Mouse (Mus musculus) intestine, embryonic 15.5 days (tissue): ENCODE data around the gene 2310061I04Rik. TPM values are rescaled to one million over a fixed set of nuclear protein-coding genes. Genes with fewer than 3 reads are reported as not detected.
A peak's percentile ranks its signal among the peaks of the same experiment; 100 is the strongest.

Source experiments
- ATAC-seq: fragments of 200-750 bp; cut with Nextera tagmentation; 2 replicates; pipeline ENCODE4 v1.8.0; 2017; ENCODE audit warnings: moderate TSS enrichment, moderate library complexity
- H3K27ac ChIP-seq: fragments of 300-500 bp; sonication (generic); 2 replicates; pipeline ENCODE4 v1.5.1; 2015; ENCODE audit warnings: mild to moderate bottlenecking, inconsistent platforms
- H3K27me3 ChIP-seq: fragments of 300-500 bp; sonication (generic); replicated peaks from 2 replicates; pipeline ENCODE4 v1.6.1; 2015; ENCODE audit warnings: inconsistent platforms
- H3K36me3 ChIP-seq: fragments of 300-500 bp; sonication (generic); 2 replicates; pipeline ENCODE4 v1.6.1; 2015; ENCODE audit warnings: inconsistent platforms
- H3K4me1 ChIP-seq: fragments of 300-500 bp; sonication (generic); replicated peaks from 2 replicates; pipeline ENCODE4 v1.6.1; 2015; ENCODE audit warnings: inconsistent platforms
- H3K4me2 ChIP-seq: fragments of 300-500 bp; sonication (generic); replicated peaks from 2 replicates; pipeline ENCODE4 v1.6.1; 2015; ENCODE audit warnings: mild to moderate bottlenecking, inconsistent platforms
- H3K4me3 ChIP-seq: fragments of 300-500 bp; sonication (generic); replicated peaks from 2 replicates; pipeline ENCODE4 v1.5.1; 2015; ENCODE audit warnings: inconsistent platforms
- H3K9ac ChIP-seq: fragments of 300-500 bp; sonication (generic); 2 replicates; pipeline ENCODE4 v1.6.1; 2015; ENCODE audit warnings: inconsistent platforms
- H3K9me3 ChIP-seq: fragments of 300-500 bp; sonication (generic); 2 replicates; pipeline ENCODE4 v1.6.1; 2016; ENCODE audit warnings: inconsistent platforms
- WGBS: fragments of 180-500 bp; shearing (Covaris S2); methylation state at CpG from one replicate; pipeline ENCODE4 v1.1.7; 2015; 5-methylcytosine and 5-hydroxymethylcytosine counted together
- polyA plus RNA-seq: library from polyadenylated mRNA; unstranded; fragments of >200 nt; fragmentation: Nextera tagmentation; extraction: Ambion mirVana; gene quantifications from 2 replicates; pipeline ENCODE4 v1.2.1, GENCODE M21; 2015

Gene 2310061I04Rik
- polyA plus RNA-seq, 1 experiment from 2014 or later: 25.5 TPM

- Histone ChIP-seq H3K9ac (no peak overlapping the region), H3K4me2 (no peak overlapping the region), H3K4me3 (no peak overlapping the region), H3K27me3 (no peaks in the 10 kb centered on the region), H3K27ac (peak overlapping the region; percentile 95; the same call in 1 of the 2 replicates), H3K4me1 (peaks cover 19% of the 10 kb centered on the region), H3K36me3 (peaks cover 16% of the 10 kb centered on the region), H3K9me3 (no peaks in the 10 kb centered on the region)
- 64% methylated on average over 5 of the region's 5 CpGs for WGBS
- ATAC-seq: no peak
Observed at GRCm38 (mm10) chr17:35920862-35921562, 23.8 kb upstream of the 2310061I04Rik start.

GRCm38 (mm10) chr17:35920384-35920783 is 23.2 kb upstream of the 2310061I04Rik start:
- H3K27me3 ChIP-seq: no peaks in the 10 kb centered on the region
- H3K4me1 ChIP-seq: peaks cover 21% of the 10 kb centered on the region
- no peaks in the 10 kb centered on the region for H3K9me3 ChIP-seq
- no peak overlapping the region for H3K4me3 ChIP-seq
- peak overlapping the region; percentile 95 for H3K27ac ChIP-seq
- ATAC-seq: no peak
- WGBS: 42% methylated on average over 1 of the region's 1 CpGs
- peaks cover 16% of the 10 kb centered on the region for H3K36me3 ChIP-seq
- H3K4me2 ChIP-seq: peak overlapping the region; percentile 76; the same call in 1 of the 2 replicates
- H3K9ac ChIP-seq: no peak overlapping the region

- Histone ChIP-seq H3K4me3 (no peak overlapping the region), H3K4me2 (peak overlapping the region; percentile 76), H3K4me1 (peaks cover 21% of the 10 kb centered on the region), H3K27ac (peak overlapping the region; percentile 95; the same call in 1 of the 2 replicates), H3K9ac (no peak overlapping the region), H3K27me3 (no peaks in the 10 kb centered on the region), H3K36me3 (peaks cover 14% of the 10 kb centered on the region), H3K9me3 (no peaks in the 10 kb centered on the region)
- no peak for ATAC-seq
- 34% methylated on average over 6 of the region's 6 CpGs for WGBS
Observed at GRCm38 (mm10) chr17:35919864-35920301, 22.7 kb upstream of the 2310061I04Rik start.

GRCm38 (mm10) chr17:35919060-35919715 is 22.0 kb upstream of the 2310061I04Rik start:
- peak; percentile 52 for ATAC-seq
- Histone ChIP-seq H3K27ac (peak overlapping the region; percentile 95), H3K36me3 (peaks cover 8% of the 10 kb centered on the region), H3K4me2 (peak overlapping the region; percentile 76), H3K4me3 (peak overlapping the region; percentile 65), H3K4me1 (peaks cover 21% of the 10 kb centered on the region), H3K27me3 (no peaks in the 10 kb centered on the region), H3K9ac (peak overlapping the region; percentile 53), H3K9me3 (no peaks in the 10 kb centered on the region)
- WGBS: 11% methylated on average over 7 of the region's 7 CpGs

GRCm38 (mm10) chr17:35918276-35919059 is 21.2 kb upstream of the 2310061I04Rik start:
- under 1% methylated on average over 11 of the region's 11 CpGs for WGBS
- H3K27me3 ChIP-seq: no peaks in the 10 kb centered on the region
- peak overlapping the region; percentile 95 for H3K27ac ChIP-seq
- peak overlapping the region; percentile 65 for H3K4me3 ChIP-seq
- ATAC-seq: no peak
- peak overlapping the region; percentile 76 for H3K4me2 ChIP-seq
- H3K4me1 ChIP-seq: peaks cover 21% of the 10 kb centered on the region
- 0 out of 2 replicates have a peak, but pooled peaks cover 2% of the 10 kb centered on the region for H3K36me3 ChIP-seq
- no peaks in the 10 kb centered on the region for H3K9me3 ChIP-seq
- peak overlapping the region; percentile 86 for H3K9ac ChIP-seq

GRCm38 (mm10) chr17:35917463-35918251 is 20.4 kb upstream of the 2310061I04Rik start:
- peak overlapping the region; percentile 76 for H3K4me2 ChIP-seq
- H3K9me3 ChIP-seq: no peaks in the 10 kb centered on the region
- WGBS: under 1% methylated on average over 13 of the region's 13 CpGs
- no peaks in the 10 kb centered on the region; the same call in 1 of the 2 replicates for H3K36me3 ChIP-seq
- no peak for ATAC-seq
- no peaks in the 10 kb centered on the region for H3K27me3 ChIP-seq
- H3K9ac ChIP-seq: peak overlapping the region; percentile 86
- peaks cover 21% of the 10 kb centered on the region for H3K4me1 ChIP-seq
- H3K4me3 ChIP-seq: peak overlapping the region; percentile 65
- H3K27ac ChIP-seq: peak overlapping the region; percentile 95

GRCm38 (mm10) chr17:35917143-35917462 is 19.9 kb upstream of the 2310061I04Rik start:
- WGBS: 0% methylated on average over 8 of the region's 8 CpGs
- H3K4me1 ChIP-seq: peaks cover 21% of the 10 kb centered on the region
- H3K9ac ChIP-seq: peak overlapping the region; percentile 86
- ATAC-seq: no peak
- H3K4me2 ChIP-seq: peak overlapping the region; percentile 76
- no peaks in the 10 kb centered on the region for H3K27me3 ChIP-seq
- no peaks in the 10 kb centered on the region for H3K9me3 ChIP-seq
- no peaks in the 10 kb centered on the region; the same call in 1 of the 2 replicates for H3K36me3 ChIP-seq
- peak overlapping the region; percentile 95 for H3K27ac ChIP-seq
- H3K4me3 ChIP-seq: peak overlapping the region; percentile 65

GRCm38 (mm10) chr17:35916297-35917142 is 19.3 kb upstream of the 2310061I04Rik start, which contains the start of the genes Mrps18b and Ppp1r10:
Gene Mrps18b (minus strand): TSS chr17:35916389.
Gene Ppp1r10 (plus strand): TSS chr17:35916434.
- Histone ChIP-seq H3K4me2 (peak within 1 kb of the TSS; percentile 76), H3K9ac (peak within 1 kb of the TSS; percentile 86), H3K9me3 (no peaks in the 10 kb centered on the region), H3K4me3 (peak within 1 kb of the TSS; percentile 65), H3K36me3 (no peaks in the 10 kb centered on the region; the same call in 1 of the 2 replicates), H3K27ac (peak within 1 kb of the TSS; percentile 95), H3K4me1 (peaks cover 21% of the 10 kb centered on the region), H3K27me3 (no peaks in the 10 kb centered on the region)
- peak; percentile 93 for ATAC-seq
- WGBS: under 1% methylated on average over 83 of the region's 83 CpGs

- peak overlapping the region; percentile 66 for H3K4me2 ChIP-seq
- peak overlapping the region; percentile 65 for H3K4me3 ChIP-seq
- peaks cover 3% of the 10 kb centered on the region; the same call in 1 of the 2 replicates for H3K36me3 ChIP-seq
- no peaks in the 10 kb centered on the region for H3K27me3 ChIP-seq
- no peaks in the 10 kb centered on the region for H3K9me3 ChIP-seq
- H3K4me1 ChIP-seq: peaks cover 18% of the 10 kb centered on the region
- H3K27ac ChIP-seq: peak overlapping the region; percentile 87
- peak; percentile 33 for ATAC-seq
- WGBS: 1% methylated on average over 28 of the region's 28 CpGs
- H3K9ac ChIP-seq: peak overlapping the region; percentile 56
Observed at GRCm38 (mm10) chr17:35915538-35916296, 18.5 kb upstream of the 2310061I04Rik start.

- Histone ChIP-seq H3K4me3 (peak overlapping the region; percentile 65), H3K9ac (0 out of 2 replicates have a peak overlapping the region, but pooled peaks have one; percentile 56), H3K27ac (no peak overlapping the region), H3K27me3 (no peaks in the 10 kb centered on the region), H3K36me3 (peaks cover 3% of the 10 kb centered on the region; the same call in 1 of the 2 replicates), H3K9me3 (no peaks in the 10 kb centered on the region), H3K4me2 (peak overlapping the region; percentile 66), H3K4me1 (peaks cover 12% of the 10 kb centered on the region)
- 75% methylated on average over 6 of the region's 6 CpGs for WGBS
- ATAC-seq: no peak
Observed at GRCm38 (mm10) chr17:35914975-35915374, 17.7 kb upstream of the 2310061I04Rik start.
